Mouse (Mus musculus): ENCODE results near the gene Vamp5.

Vamp5 gene

GRCm38 (mm10) chr6:72389471-72389940 lies 9.2 kb upstream of the Vamp5 start:
- peak; percentile 21 for DNase-seq

- DNase-seq: no peak
These were observed 8.6 kb upstream of the Vamp5 start for GRCm38 (mm10) chr6:72388791-72389329.

GRCm38 (mm10) chr6:72388266-72388665 lies 8.0 kb upstream of the Vamp5 start:
- no peak for DNase-seq

- no peak for DNase-seq
These were observed 7.5 kb upstream of the Vamp5 start for GRCm38 (mm10) chr6:72387816-72388215.

- DNase-seq: no peak
These were observed 6.3 kb upstream of the Vamp5 start for GRCm38 (mm10) chr6:72386561-72386960.

- DNase-seq: no peak
These were observed 5.0 kb upstream of the Vamp5 start for GRCm38 (mm10) chr6:72385258-72385657.

- DNase-seq: no peak
These were observed 3.7 kb upstream of the Vamp5 start for GRCm38 (mm10) chr6:72383952-72384351.

GRCm38 (mm10) chr6:72383142-72383820 lies 3.0 kb upstream of the Vamp5 start:
- DNase-seq: no peak

GRCm38 (mm10) chr6:72382494-72382893 lies 2.2 kb upstream of the Vamp5 start:
- no peak for DNase-seq

GRCm38 (mm10) chr6:72379377-72380130 lies 714 bp downstream of the Vamp5 start:
- no peak for DNase-seq

GRCm38 (mm10) chr6:72378510-72379234 lies 1.6 kb downstream of the Vamp5 start:
- no peak for DNase-seq

GRCm38 (mm10) chr6:72374820-72375563 lies 5.3 kb downstream of the Vamp5 start:
- no peak for DNase-seq

GRCm38 (mm10) chr6:72374206-72374605 lies 6.1 kb downstream of the Vamp5 start:
- no peak for DNase-seq

GRCm38 (mm10) chr6:72373184-72373583 lies 7.1 kb downstream of the Vamp5 start:
- DNase-seq: no peak

GRCm38 (mm10) chr6:72371571-72371970 lies 8.7 kb downstream of the Vamp5 start:
- DNase-seq: no peak

GRCm38 (mm10) chr6:72371147-72371546 lies 9.1 kb downstream of the Vamp5 start:
- no peak for DNase-seq

GRCm38 (mm10) chr6:72370091-72370490 lies 10.2 kb downstream of the Vamp5 start:
- no peak for DNase-seq

- no peak for DNase-seq
These were observed 10.7 kb downstream of the Vamp5 start for GRCm38 (mm10) chr6:72369557-72369956.

GRCm38 (mm10) chr6:72367460-72367974 lies 12.8 kb downstream of the Vamp5 start:
- DNase-seq: no peak

- DNase-seq: no peak
These were observed 13.3 kb downstream of the Vamp5 start, which contains the start of gene Rnf181 for GRCm38 (mm10) chr6:72366844-72367443. Gene Rnf181 (minus strand): TSS chr6:72366956.

GRCm38 (mm10) chr6:72366304-72366703 lies 14.0 kb downstream of the Vamp5 start:
- DNase-seq: no peak

- no peak for DNase-seq
These were observed 15.3 kb downstream of the Vamp5 start for GRCm38 (mm10) chr6:72364985-72365384.

Measured in cerebellum, adult 11 months (tissue).